Mouse (Mus musculus) testis, adult 2 months (tissue): ENCODE data around the gene Nkx2-5.

Experiments
- CTCF ChIP-seq: fragments of 200-500 bp; IDR thresholded peaks from 2 replicates; pipeline ENCODE4 v1.5.1; 2012; ENCODE audit warnings: low read depth, mild to moderate bottlenecking, inconsistent platforms, low read length, moderate library complexity; ENCODE audit not compliant: control insufficient read depth, insufficient read depth, insufficient replicate concordance
- POLR2A ChIP-seq: fragments of 200-500 bp; IDR thresholded peaks from 2 replicates; pipeline ENCODE4 v1.6.1; 2012; ENCODE audit warnings: low read depth, mild to moderate bottlenecking, inconsistent platforms, low read length, moderate library complexity; ENCODE audit not compliant: control insufficient read depth

- TF ChIP-seq POLR2A (no peak), CTCF (no peak)
Measured at GRCm38 (mm10) chr17:26789460-26790268, 55.1 kb downstream of the Nkx2-5 start.
